Mouse (Mus musculus): ENCODE measurements at regions not wholly inside any gene's neighbourhood (a gene's known extent, or its start where the extent isn't known, plus 50 kb on each side); places are given as distances from the start of the nearest gene placed in this dataset.

DNA sequence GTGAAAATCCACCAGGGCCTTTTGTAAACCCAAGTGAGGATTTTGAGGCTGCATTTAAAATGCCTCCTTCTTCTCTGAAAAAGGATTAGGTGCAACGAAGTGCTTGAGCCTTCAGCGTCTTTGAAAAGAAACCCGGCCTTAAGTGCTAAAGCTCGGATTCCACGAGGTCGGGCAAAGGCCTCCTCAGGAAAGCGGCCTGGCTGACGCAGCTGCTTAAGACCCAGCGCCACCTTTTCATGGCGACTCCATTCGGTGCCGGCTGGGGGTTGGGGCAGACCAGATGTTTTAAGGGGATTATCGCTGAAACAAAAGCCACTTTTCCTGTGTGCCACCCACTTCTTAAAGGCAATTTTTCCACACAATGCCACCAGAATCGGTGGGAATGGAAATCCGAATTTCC lies 61.6 kb upstream of the 4932438H23Rik start:
- WGBS, result 74% methylated on average over 15 of the region's 15 CpGs
- no peak for TF ChIP-seq CTCF (IDR thresholded peaks at IDR 0.05; ENCODE audit: control insufficient read depth, insufficient read depth, low read length)
- Histone ChIP-seq H3K27ac (ENCODE audit: control insufficient read depth, insufficient read depth, low read depth, low read length, poor library complexity) (no peak overlapping the region), H3K4me3 (replicated peaks; ENCODE audit: control insufficient read depth, low read depth, low read length) (no peak overlapping the region), H3K4me1 (ENCODE audit: control insufficient read depth, insufficient read depth, low read length) (no peaks in the 10 kb centered on the region)

DNA sequence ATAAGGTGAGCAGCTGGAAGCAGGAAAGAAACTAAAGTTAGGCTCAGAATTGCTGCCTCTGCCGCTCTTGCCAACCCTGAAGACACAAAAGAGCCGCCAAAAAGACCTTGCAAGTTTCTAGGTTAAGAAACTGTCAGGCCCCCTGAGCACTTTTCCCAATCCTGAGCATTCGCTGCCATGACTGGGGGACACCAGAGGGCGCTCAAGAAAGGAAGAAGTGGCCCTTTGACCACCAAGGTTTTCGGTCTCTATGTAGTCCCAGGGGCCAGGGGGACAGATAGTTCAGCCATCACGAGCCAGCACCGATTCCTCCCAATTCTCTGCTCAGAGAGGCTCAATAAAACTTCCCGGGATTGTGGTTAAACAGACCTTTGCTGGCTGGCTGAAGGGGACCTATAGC lies 64.6 kb upstream of the Olig2 start:
- no peak overlapping the region for H3K27ac ChIP-seq (ENCODE audit: control insufficient read depth, insufficient read depth, low read depth, low read length, poor library complexity)
- TF ChIP-seq CTCF (IDR thresholded peaks at IDR 0.05; ENCODE audit: control insufficient read depth, insufficient read depth, low read length) (peak; percentile 35; the same call in 1 of the 2 replicates), POLR2A (IDR thresholded peaks at IDR 0.05; ENCODE audit: borderline replicate concordance, control insufficient read depth, low read depth, low read length) (no peak)
- WGBS, result 24% methylated on average over 8 of the region's 8 CpGs
- H3K4me3 ChIP-seq (replicated peaks; ENCODE audit: control insufficient read depth, low read depth, low read length), result no peak overlapping the region
- no peaks in the 10 kb centered on the region for H3K4me1 ChIP-seq (ENCODE audit: control insufficient read depth, insufficient read depth, low read length)

DNA sequence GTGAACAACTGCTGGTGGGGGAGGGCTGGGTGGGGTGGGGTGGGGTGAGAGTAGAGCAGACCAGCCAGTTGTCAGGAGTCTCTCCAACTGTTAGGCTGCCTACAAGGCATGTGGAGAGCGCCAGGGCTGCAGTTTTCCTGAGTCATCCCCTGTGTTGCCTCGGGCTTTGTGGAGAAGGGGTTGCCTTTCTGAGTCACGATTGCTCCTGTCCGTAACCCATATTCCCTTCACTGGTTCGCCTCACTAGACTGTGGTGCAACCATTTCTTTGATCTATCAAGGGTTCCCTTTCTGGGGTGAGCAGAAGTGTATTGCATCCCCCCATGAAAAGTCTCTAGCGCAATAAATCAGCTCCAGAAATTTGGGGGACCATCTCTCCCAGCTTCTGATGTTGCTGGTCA lies 63.6 kb upstream of the Olig2 start:
- no peak overlapping the region for H3K27ac ChIP-seq (ENCODE audit: control insufficient read depth, insufficient read depth, low read depth, low read length, poor library complexity)
- TF ChIP-seq CTCF (IDR thresholded peaks at IDR 0.05; ENCODE audit: control insufficient read depth, insufficient read depth, low read length) (no peak), POLR2A (IDR thresholded peaks at IDR 0.05; ENCODE audit: borderline replicate concordance, control insufficient read depth, low read depth, low read length) (no peak)
- 40% methylated on average over 6 of the region's 6 CpGs for WGBS
- no peaks in the 10 kb centered on the region for H3K4me1 ChIP-seq (ENCODE audit: control insufficient read depth, insufficient read depth, low read length)
- no peak overlapping the region for H3K4me3 ChIP-seq (replicated peaks; ENCODE audit: control insufficient read depth, low read depth, low read length)

DNA sequence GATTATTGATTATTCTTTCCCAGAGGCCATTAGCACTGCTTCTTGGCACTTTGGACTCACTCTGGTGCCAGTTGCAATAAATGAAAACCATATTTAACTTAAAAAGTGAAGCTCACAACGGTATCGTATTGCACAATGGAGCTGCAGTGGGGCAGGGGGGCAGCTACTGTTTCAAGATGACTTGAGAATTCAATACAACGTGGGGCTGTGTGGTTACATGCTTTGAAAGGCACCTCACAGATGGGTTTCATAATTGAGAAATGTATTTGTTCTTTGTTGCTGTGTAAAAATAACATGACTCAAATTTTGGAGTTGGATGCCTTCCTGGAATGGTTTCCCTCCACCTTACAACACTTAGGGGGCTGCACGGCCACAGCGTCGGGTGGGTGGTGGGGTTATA lies 62.9 kb upstream of the Olig2 start:
- H3K4me3 ChIP-seq (replicated peaks; ENCODE audit: control insufficient read depth, low read depth, low read length), result no peak overlapping the region
- TF ChIP-seq POLR2A (IDR thresholded peaks at IDR 0.05; ENCODE audit: borderline replicate concordance, control insufficient read depth, low read depth, low read length), result no peak
- TF ChIP-seq CTCF (IDR thresholded peaks at IDR 0.05; ENCODE audit: control insufficient read depth, insufficient read depth, low read length), result no peak
- H3K4me1 ChIP-seq (ENCODE audit: control insufficient read depth, insufficient read depth, low read length), result no peaks in the 10 kb centered on the region
- no peak overlapping the region for H3K27ac ChIP-seq (ENCODE audit: control insufficient read depth, insufficient read depth, low read depth, low read length, poor library complexity)
- 47% methylated on average over 6 of the region's 6 CpGs for whole genome bisulfite sequencing

DNA sequence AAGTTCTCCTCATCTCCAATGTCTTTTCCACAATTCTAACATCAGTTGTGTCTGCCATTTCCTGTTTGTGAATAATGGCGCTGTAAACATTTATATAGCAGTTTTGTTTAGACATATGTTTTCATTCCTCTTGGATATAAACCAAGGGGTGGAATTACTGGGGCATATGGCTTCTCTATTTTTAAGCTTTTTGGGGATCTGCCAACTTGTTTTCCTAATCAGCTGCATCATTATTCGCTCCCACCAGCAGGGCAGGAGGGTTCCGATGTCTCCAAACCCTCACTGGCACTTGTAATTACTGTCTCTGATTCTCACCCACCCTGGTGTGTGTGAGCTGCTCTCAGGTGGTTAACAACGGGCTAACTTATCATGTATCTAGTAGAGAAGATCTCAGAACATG lies 59.4 kb upstream of the Olig2 start:
- Histone ChIP-seq H3K27ac (ENCODE audit: control insufficient read depth, insufficient read depth, low read depth, low read length, poor library complexity) (no peak overlapping the region), H3K4me1 (ENCODE audit: control insufficient read depth, insufficient read depth, low read length) (no peaks in the 10 kb centered on the region), H3K4me3 (replicated peaks; ENCODE audit: control insufficient read depth, low read depth, low read length) (no peak overlapping the region)
- 81% methylated on average over 4 of the region's 4 CpGs for WGBS
- TF ChIP-seq POLR2A (IDR thresholded peaks at IDR 0.05; ENCODE audit: borderline replicate concordance, control insufficient read depth, low read depth, low read length) (no peak), CTCF (IDR thresholded peaks at IDR 0.05; ENCODE audit: control insufficient read depth, insufficient read depth, low read length) (no peak)

DNA sequence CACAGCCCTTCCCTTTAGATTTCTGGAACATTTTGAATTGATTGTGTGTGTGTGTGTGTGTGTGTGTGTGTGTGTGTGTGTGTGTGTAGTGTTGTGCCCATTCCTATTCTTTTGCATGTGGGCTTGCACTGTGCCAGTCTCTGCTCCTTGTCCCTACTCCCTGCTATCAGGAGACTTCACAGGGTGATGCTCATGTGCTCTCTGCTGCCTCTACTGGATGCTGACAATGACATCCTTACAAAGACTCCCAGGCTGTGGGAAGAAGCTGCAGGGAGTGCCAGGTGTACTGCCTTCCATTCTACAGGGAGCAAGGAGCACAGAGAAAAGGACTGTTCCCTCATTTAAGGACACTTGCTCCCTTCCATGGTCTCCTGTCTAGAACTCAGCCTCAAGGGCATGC lies 58.4 kb upstream of the Olig2 start:
- TF ChIP-seq CTCF (IDR thresholded peaks at IDR 0.05; ENCODE audit: control insufficient read depth, insufficient read depth, low read length) (peak; percentile 49; the same call in 1 of the 2 replicates), POLR2A (IDR thresholded peaks at IDR 0.05; ENCODE audit: borderline replicate concordance, control insufficient read depth, low read depth, low read length) (no peak)
- no peaks in the 10 kb centered on the region for H3K4me1 ChIP-seq (ENCODE audit: control insufficient read depth, insufficient read depth, low read length)

DNA sequence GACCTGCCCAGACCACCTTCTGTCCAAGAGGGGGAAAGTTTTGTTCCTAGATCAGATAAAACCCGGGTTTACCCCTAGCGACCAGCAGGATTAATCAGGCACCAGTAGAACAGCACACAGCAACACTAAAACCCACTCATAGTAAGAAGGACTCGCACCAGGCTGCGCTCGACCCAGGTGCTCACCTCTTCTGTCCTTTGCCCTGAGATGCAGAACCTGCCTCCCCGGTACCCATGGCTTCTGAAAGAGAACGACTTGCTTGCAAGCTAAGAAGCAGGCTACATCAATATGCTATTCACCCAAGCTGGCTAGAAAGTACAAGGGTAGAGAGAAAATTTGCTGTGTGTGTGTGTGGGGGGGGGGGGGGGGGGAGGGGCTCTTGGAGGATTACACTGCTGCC lies 56.9 kb upstream of the Olig2 start:
- TF ChIP-seq CTCF (IDR thresholded peaks at IDR 0.05; ENCODE audit: control insufficient read depth, insufficient read depth, low read length) (no peak), POLR2A (IDR thresholded peaks at IDR 0.05; ENCODE audit: borderline replicate concordance, control insufficient read depth, low read depth, low read length) (no peak)
- Histone ChIP-seq H3K27ac (ENCODE audit: control insufficient read depth, insufficient read depth, low read depth, low read length, poor library complexity) (no peak overlapping the region), H3K4me1 (ENCODE audit: control insufficient read depth, insufficient read depth, low read length) (no peaks in the 10 kb centered on the region), H3K4me3 (replicated peaks; ENCODE audit: control insufficient read depth, low read depth, low read length) (no peak overlapping the region)
- WGBS, result 78% methylated on average over 7 of the region's 7 CpGs

More for the DNA sequence above, 58.4 kb upstream of the Olig2 start:
- Histone ChIP-seq H3K4me3 (replicated peaks; ENCODE audit: control insufficient read depth, low read depth, low read length) (no peak overlapping the region), H3K27ac (ENCODE audit: control insufficient read depth, insufficient read depth, low read depth, low read length, poor library complexity) (no peak overlapping the region)

DNA sequence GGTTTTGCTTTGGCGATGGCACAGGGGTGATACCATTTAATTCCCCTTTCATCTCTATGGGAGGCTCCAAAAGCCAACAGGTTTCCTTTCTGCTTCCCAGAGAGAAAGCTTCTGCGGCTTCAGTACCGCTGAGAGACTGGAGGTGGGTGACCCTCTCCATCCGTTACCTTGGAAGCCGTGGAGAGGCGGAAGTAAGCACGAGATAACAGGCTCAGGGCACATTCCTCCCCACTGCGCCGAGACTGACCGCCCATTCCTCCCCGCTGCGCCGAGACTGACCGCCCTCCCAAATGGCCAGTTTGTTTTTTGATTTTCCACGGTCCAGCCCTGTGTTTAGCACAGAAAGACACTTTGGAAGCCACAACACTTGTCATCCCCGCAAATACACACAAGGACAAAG lies 55.4 kb upstream of the Olig2 start:
- H3K4me3 ChIP-seq (replicated peaks; ENCODE audit: control insufficient read depth, low read depth, low read length), result no peak overlapping the region
- no peaks in the 10 kb centered on the region for H3K4me1 ChIP-seq (ENCODE audit: control insufficient read depth, insufficient read depth, low read length)
- 5% methylated on average over 16 of the region's 16 CpGs for WGBS
- no peak for TF ChIP-seq CTCF (IDR thresholded peaks at IDR 0.05; ENCODE audit: control insufficient read depth, insufficient read depth, low read length)
- no peak overlapping the region; the same call in 1 of the 2 replicates for H3K27ac ChIP-seq (ENCODE audit: control insufficient read depth, insufficient read depth, low read depth, low read length, poor library complexity)

DNA sequence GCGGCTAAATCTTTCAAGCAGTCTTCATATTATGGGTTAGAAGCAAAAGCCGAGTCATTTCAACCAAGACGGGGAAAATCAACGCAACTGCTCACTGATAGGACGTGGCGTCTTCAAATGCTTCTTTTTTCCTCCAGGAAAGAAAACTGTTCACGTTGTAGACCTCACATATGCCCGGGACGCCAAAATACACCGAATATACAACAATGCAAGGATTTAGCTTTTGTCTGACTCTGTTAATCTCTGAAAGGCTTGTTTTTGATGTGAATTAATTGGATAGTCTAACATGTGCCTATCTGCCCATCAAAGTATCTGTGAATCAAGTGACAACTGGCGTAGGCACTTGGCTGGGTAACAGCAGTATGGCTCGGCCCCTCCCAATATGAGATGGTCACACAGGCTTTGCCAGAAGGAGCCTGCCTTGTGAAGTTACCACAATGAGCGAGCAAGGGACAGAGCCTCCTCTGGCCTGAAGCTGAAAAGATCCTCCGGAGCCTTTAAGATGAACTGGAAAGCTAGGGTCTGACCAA lies 53.3 kb upstream of the Olig2 start:
- TF ChIP-seq POLR2A (IDR thresholded peaks at IDR 0.05; ENCODE audit: borderline replicate concordance, control insufficient read depth, low read depth, low read length) (no peak), CTCF (IDR thresholded peaks at IDR 0.05; ENCODE audit: control insufficient read depth, insufficient read depth, low read length) (no peak)
- H3K4me1 ChIP-seq (ENCODE audit: control insufficient read depth, insufficient read depth, low read length), result no peaks in the 10 kb centered on the region
- no peak overlapping the region for H3K4me3 ChIP-seq (replicated peaks; ENCODE audit: control insufficient read depth, low read depth, low read length)
- 82% methylated on average over 14 of the region's 14 CpGs for WGBS
- no peak overlapping the region for H3K27ac ChIP-seq (ENCODE audit: control insufficient read depth, insufficient read depth, low read depth, low read length, poor library complexity)
